Comparison of ENCODE assay signal across 8 mouse cellular contexts in genomic region chr2:6162366-6163040, GRCm38 (mm10). TPM values are rescaled to one million over a fixed set of nuclear protein-coding genes. Genes with fewer than 3 reads are reported as not detected.
DNase-seq lines count a peak whose midpoint lies in the region; ATAC-seq lines count a peak whose summit lies in the region.

No protein-coding gene starts in this region.

- no peak overlapping the region for H3K27ac ChIP-seq in kidney, embryonic 14.5 days (ENCODE audit: low read depth, low read length)
- H3K27ac ChIP-seq in midbrain, embryonic 13.5 days = no peak overlapping the region

- ATAC-seq in kidney, embryonic 14.5 days (ENCODE audit: low FRiP score, low TSS enrichment) = peak; percentile 37; the same call in 1 of the 2 replicates
- peak; percentile 81 for ATAC-seq in megakaryocyte progenitor cell, adult 5-6 weeks (replicated peaks; ENCODE audit: poor library complexity)
- ATAC-seq in midbrain, embryonic 13.5 days = no peak

- H3K9me3 ChIP-seq in kidney, embryonic 14.5 days (ENCODE audit: control insufficient read depth, low read length) = no peaks in the 10 kb centered on the region
- H3K9me3 ChIP-seq in midbrain, embryonic 13.5 days = no peaks in the 10 kb centered on the region

- H3K9ac ChIP-seq in kidney, embryonic 14.5 days (ENCODE audit: low read depth, low read length) = no peak overlapping the region
- H3K9ac ChIP-seq in midbrain, embryonic 13.5 days (replicated peaks) = no peak overlapping the region

- peaks cover 22% of the 10 kb centered on the region for H3K4me1 ChIP-seq in kidney, embryonic 14.5 days (ENCODE audit: control insufficient read depth, insufficient read depth, low read length)
- H3K4me1 ChIP-seq in midbrain, embryonic 13.5 days (replicated peaks) = no peaks in the 10 kb centered on the region

- no peak overlapping the region for H3K4me2 ChIP-seq in kidney, embryonic 14.5 days (replicated peaks; ENCODE audit: low read depth, low read length)
- H3K4me2 ChIP-seq in midbrain, embryonic 13.5 days (replicated peaks) = no peak overlapping the region

- peak; percentile 10 for DNase-seq in ovary, adult 18-20 months (ENCODE audit: low spot score)
- no peak for DNase-seq in ovary, postnatal 36 days (ENCODE audit: low spot score)
- peak; percentile 17 for DNase-seq in yolk sac, embryonic 10.5 days (ENCODE audit: low spot score)
- DNase-seq in cerebellum, adult 9-11 months = no peak
- DNase-seq in layer of hippocampus, postnatal 10 days (ENCODE audit: low spot score in 2 of 2) = no peak

- H3K27me3 ChIP-seq in kidney, embryonic 14.5 days (ENCODE audit: control insufficient read depth, insufficient read depth, low read length) = no peaks in the 10 kb centered on the region
- no peaks in the 10 kb centered on the region for H3K27me3 ChIP-seq in midbrain, embryonic 13.5 days

- H3K4me3 ChIP-seq in kidney, embryonic 14.5 days (ENCODE audit: low read length) = no peak overlapping the region
- H3K4me3 ChIP-seq in midbrain, embryonic 13.5 days (replicated peaks) = no peak overlapping the region

- 25% methylated on average over 6 of the region's 6 CpGs for WGBS in kidney, embryonic 14.5 days
- WGBS in midbrain, embryonic 13.5 days = 76% methylated on average over 6 of the region's 6 CpGs

- no peaks in the 10 kb centered on the region for H3K36me3 ChIP-seq in kidney, embryonic 14.5 days (ENCODE audit: control insufficient read depth, insufficient read depth, low read length)
- H3K36me3 ChIP-seq in midbrain, embryonic 13.5 days = no peaks in the 10 kb centered on the region

RNA-seq across cellular contexts. Expression of gene Proser2, which starts 32.5 kb away (rescaled TPM):
- polyA plus RNA-seq in kidney, embryonic 14.5 days (2014; fragmentation: Nextera tagmentation; extraction: Ambion mirVana) = 10.5 and 11.3 TPM in 2 replicates
- 0.15 TPM in 1 of 2 replicates, not detected in the other for total RNA-seq in megakaryocyte progenitor cell, adult 5-6 weeks (2015)
- not detected in 2 replicates for total RNA-seq in megakaryocyte progenitor cell, adult 5-6 weeks (2017)
- 3.3 and 3.4 TPM in 2 replicates for polyA plus RNA-seq in midbrain, embryonic 13.5 days (2015; fragmentation: Nextera tagmentation; extraction: Ambion mirVana)
- 1 to 10 TPM; 2.2 to 3.2 TPM for total RNA-seq in layer of hippocampus, postnatal 10 days (2021)

RNA-seq across cellular contexts. Expression of gene Echdc3, which starts 50.3 kb away (rescaled TPM):
- 7.0 and 7.4 TPM in 2 replicates for polyA plus RNA-seq in kidney, embryonic 14.5 days (2014; fragmentation: Nextera tagmentation; extraction: Ambion mirVana)
- 1.2 and 2.4 TPM in 2 replicates for total RNA-seq in megakaryocyte progenitor cell, adult 5-6 weeks (2015)
- 0.41 and 1.5 TPM in 2 replicates for total RNA-seq in megakaryocyte progenitor cell, adult 5-6 weeks (2017)
- 1.9 and 2.3 TPM in 2 replicates for polyA plus RNA-seq in midbrain, embryonic 13.5 days (2015; fragmentation: Nextera tagmentation; extraction: Ambion mirVana)
- 1 to 10 TPM in 1 of 2 experiments, under 1 TPM in 1; 0.87 to 1.4 TPM for total RNA-seq in layer of hippocampus, postnatal 10 days (2021)

Comparison
In these comparisons a context has a peak if more than half of its experiments do, and no peak if none do; other contexts are left out.
1. DNase-seq: peak in ovary, adult 18-20 months (single experiment) and yolk sac, embryonic 10.5 days (single experiment); none in ovary, postnatal 36 days (single experiment), cerebellum, adult 9-11 months (single experiment) and layer of hippocampus, postnatal 10 days (0 of 2).